Mouse (Mus musculus): ENCODE measurements around the gene Socs1.

- peak; percentile 93 for TF ChIP-seq CTCF (conservative IDR thresholded peaks at IDR 0.05; ENCODE audit: low read length)
- TF ChIP-seq POU5F1 (IDR thresholded peaks at IDR 0.05; ENCODE audit: borderline replicate concordance, low read length): no peak
- TF ChIP-seq NANOG (IDR thresholded peaks at IDR 0.05; ENCODE audit: borderline replicate concordance, low read length): no peak
Observed at GRCm38 (mm10) chr16:10767158-10767557, 18.2 kb downstream of the Socs1 start.

Measured in E14TG2a.4 (cell line).